Mouse (Mus musculus): ENCODE data around the gene Gbp4. TPM values are rescaled to one million over a fixed set of nuclear protein-coding genes. Genes with fewer than 3 reads are reported as not detected.
"Not testable (repeated sequence)": the region's sequence is repeated elsewhere in the genome, so short reads cannot be mapped to it uniquely, and the experiment has no call there.

The Gbp4 gene
- 1 to 10 TPM in 1 of 2 experiments, under 1 TPM in 1; 0.89 to 1.4 TPM for total RNA-seq (2021)

DNA sequence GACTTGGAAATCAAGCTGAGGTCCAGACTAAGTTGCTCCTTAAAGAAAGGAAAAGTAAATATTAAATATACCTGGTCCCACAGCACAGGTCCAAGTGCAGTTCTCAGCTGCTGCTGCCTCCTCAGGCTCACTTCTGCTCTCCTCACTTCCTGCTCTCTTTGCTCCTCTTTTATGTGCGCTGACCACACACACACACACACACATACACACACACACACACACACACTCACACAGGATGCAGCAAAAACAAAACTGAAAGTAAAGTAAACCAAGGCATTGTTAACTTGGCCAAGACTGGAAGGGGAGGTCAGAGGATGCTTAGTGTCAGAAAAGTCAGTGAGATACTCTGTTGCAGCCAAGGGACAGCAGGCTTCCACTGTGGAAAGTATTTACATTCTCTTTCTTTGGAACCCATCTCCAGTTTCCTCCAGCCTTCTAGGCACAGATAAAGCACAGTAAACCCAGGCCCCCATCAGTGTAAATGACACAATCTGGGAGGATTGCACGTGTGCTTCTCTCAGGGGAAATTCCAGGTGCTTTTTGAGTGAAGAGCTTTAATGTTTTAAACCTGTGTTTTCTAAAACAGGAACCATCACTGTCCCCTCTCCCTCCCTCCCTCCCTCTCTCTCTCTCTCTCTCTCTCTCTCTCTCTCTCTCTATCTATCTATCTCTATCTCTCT lies at the start of gene Gbp4, which contains the start of the genes Gbp9 and Gbp8:
TSS of gene Gbp4 (minus strand) at position 178 of the 680 bp plus-strand sequence.
TSS of gene Gbp9 (minus strand) at position 131 of the 680 bp plus-strand sequence.
TSS of gene Gbp8 (minus strand) at position 132 of the 680 bp plus-strand sequence.
- intact Hi-C loops (cut with DNase I); DNase-seq (ENCODE audit: low spot score in 2 of 2): not testable (repeated sequence)

DNA sequence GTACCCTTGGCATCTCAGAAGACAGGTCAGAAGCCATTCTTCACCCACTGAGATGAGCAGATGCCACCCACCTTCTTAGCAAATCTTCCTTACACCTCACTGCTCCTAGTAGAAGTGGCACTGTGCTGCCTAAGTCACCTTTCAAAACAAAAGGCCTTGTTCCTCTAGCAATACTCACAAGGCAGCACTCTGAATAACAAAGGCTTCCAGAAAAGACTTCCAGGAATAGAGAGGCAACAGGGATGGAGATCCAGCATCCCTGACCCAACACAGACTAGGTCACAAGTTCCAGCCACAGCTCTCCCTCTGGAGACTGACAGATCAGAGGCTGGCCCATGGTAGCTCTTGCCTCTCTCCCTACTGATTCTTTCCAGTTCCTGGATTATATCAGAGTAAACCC lies 42.1 kb upstream of the Gbp4 start:
- intact Hi-C loops (cut with DNase I) = no loop called here

DNA sequence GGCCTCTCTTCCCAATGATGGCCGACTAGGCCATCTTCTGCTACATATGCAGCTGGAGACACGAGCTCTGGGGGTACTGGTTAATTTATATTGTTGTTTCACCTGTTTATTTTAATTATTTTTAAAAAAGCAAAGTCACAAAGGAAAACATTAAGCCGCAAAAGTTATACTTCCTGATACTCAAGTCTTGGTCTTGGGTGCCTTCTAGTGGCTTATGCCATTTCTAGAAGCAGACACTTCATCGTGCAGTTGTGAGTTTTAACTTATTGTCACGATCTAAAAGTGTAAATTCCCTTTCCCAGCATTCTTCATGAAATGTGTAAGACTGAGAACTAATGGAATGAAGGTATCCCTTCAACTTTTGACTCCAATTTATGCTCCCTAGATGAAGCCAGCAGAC lies 17.2 kb upstream of the Gbp4 start:
- intact Hi-C loops (cut with DNase I) = loop anchor here (5.0 kb wide), 1 partner anchor 169 kb away; no protein-coding TSS in a partner anchor
- DNase-seq (ENCODE audit: low spot score in 2 of 2) = no peak

More for the DNA sequence above, 42.1 kb upstream of the Gbp4 start:
- DNase-seq (ENCODE audit: low spot score in 2 of 2) = no peak

DNA sequence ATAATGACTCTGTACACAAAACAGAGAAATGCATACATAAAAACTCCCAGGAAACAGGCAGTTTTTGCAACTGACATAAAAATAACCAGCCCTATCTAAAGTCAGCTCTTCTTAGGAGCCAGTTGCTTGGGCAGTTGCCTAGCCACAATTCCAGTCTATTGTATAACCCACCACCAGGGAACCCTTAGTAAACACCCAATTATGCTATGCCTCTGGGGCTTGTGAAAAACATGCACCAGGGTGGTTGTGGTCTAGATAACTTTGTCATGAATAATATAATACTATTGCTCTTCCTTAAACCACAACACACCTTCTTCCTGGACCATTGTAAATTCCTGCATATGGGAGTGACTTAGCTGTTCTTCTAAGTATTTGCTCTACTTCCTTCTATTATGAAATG lies 14.7 kb upstream of the Gbp4 start:
- intact Hi-C loops (cut with DNase I) = no loop called here
- peak in 1 of 2 experiments; percentile 6 for DNase-seq (ENCODE audit: low spot score in 2 of 2)

DNA sequence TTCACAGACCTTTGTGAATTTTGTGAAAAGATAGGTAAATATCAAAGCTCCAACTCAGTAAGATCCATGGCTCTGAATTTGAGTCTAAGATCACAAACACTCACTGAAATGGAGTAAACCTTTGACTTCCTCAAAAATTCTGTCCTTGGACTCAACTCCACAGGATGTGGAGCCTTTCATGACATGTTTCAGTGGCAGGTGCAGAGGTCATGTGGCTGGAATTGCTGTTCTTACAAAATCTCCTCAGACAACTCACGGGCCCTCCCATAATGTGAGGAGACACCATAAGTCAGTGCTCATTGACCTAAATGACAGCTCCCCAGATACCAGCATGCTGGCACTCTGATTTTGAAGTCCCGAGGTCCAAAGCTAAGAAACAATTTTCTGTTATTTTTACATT lies 8.7 kb upstream of the Gbp4 start:
- intact Hi-C loops (cut with DNase I); DNase-seq (ENCODE audit: low spot score in 2 of 2): not testable (repeated sequence)

DNA sequence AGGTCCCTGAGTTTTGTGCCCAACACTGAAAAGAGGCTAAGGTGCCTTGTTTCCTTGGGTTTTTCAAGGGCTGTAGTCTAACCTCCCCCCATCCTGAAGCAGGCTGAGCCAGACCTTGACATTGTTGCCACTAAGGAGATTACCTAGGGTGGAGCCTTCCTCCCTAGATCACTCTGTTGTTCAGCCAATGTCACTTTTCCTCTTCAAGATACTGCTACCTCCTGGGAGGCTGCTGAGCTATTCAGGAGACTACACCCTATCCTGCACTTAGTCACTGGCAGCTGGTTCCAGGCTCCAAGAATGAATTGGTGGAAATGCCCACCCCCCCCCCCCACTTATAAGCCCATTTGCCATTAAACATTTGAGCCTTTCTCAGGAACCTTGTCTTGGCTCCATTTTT lies 7.1 kb upstream of the Gbp4 start:
- no peak for DNase-seq (ENCODE audit: low spot score in 2 of 2)
- intact Hi-C loops (cut with DNase I) = no loop called here

DNA sequence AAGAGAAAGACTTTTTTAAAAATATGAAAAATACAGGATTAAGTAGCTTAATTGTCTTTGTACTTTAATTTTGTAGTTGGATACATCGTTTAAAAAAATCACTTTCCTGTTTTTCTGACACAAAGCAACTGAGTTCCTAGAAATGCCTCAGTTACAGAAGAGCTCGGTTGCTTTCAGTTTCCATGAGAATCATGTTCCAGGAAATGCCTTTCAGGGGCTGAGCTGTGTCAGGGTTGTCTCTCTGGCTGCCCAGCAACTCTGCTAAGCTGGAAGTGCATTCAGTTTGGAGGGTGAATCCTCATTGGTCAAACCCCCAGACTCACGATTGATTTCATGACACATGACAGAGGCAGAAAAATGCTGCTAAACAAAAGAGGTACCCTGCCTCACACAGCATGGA lies 6.3 kb upstream of the Gbp4 start:
- DNase-seq (ENCODE audit: low spot score in 2 of 2); intact Hi-C loops (cut with DNase I): not testable (repeated sequence)

DNA sequence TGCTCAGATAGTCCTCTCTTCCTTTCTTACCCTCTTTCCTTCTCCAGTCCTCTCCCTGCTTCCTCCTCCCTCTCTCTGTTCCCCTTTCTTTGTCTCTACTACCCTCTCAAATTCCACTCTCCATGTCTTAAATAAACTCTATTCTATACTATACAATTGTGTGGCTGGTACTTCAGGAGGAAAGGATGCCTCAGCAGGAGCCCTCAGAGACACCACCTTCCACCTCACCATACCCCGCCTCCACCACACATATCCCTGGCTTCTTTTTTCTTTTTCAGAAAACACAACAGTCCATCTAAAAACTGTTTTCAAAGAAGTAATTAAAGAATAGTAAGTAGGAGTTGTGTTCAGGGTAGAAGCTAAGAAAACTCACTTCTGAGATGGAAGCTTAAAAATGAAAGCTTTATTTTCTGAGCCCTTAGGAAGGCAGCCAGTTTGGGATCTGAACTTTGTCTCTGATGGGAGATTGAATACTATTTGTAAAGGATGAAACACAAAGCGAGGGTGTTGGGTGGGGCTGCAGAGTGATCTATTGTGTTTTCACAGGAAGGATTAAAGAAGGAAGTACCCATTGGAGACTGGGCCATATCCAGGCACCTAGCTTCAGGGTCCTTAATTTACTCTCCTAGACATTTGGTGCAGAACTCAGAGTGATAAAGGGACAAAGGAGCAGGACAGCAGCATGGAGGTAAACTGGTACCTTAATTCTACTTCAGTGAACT lies 864 bp upstream of the Gbp4 start:
- DNase-seq (ENCODE audit: low spot score in 2 of 2); intact Hi-C loops (cut with DNase I): not testable (repeated sequence)

DNA sequence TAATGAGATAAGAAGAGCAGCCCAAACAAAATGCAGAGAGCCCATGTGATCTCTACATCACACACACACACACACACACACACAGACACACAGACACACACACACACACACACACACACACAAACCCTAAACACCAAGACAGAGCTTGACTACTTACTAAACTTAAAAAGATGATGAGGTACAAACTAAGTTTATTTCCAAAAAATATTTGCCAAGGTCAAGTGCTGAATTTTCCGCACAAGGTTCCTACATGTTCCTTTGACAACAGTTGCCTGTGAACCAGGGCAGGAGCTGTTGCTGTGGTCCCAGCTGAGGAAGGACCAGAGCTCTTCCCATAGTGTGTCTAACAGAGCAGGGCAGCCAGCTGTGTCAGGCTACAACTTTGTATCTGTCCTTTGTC lies 480 bp downstream of the Gbp4 start:
- DNase-seq (ENCODE audit: low spot score in 2 of 2) = no peak
- intact Hi-C loops (cut with DNase I) = no loop called here

DNA sequence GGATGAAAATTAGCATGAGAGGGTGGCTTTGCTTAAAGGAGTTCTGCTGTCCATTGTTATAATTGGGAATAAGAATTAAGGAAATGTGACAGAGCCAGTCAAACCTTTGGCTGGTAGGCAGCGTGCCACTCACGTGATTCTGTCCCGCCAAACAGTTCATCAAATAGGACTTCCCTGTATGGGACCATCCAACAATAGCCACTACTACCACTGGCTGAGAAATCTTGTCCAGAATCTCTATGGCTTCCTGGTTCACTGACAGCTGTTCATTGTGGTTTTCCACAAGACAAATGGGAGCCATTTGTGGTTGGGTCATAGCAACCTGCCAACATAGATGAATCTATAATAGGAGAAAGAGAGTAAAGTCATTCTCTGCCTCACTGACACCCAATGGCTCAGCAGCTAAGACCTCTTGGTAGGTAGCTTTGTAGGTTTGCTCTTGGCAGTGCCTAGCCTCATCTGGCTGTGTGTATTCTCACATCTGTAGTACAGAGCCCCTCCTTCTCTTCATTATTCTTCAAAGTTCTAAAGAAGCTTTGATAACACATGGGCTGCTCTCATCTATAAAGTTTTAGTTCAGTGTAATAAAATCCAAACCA lies 2.6 kb downstream of the Gbp4 start:
- DNase-seq (ENCODE audit: low spot score in 2 of 2); intact Hi-C loops (cut with DNase I): not testable (repeated sequence)

DNA sequence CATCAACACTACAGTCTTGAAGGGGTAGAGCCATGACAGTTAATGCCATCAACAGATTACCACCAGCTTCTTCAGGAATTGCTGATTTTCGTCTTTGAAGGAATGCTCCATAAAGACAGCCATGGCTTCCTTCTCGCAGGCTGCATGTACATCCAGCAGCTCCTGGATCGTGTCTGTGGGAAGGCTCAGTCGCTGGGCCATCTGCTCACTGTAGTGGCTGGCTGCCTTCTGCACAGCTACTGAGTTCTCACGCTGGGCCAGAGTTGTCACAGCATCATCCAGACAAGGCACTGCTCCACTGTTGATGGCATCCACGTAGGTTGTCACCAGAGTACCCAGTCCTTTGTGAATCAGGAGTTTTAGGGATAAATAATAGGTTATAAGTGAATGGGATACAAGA lies 17.7 kb downstream of the Gbp4 start:
- DNase-seq (ENCODE audit: low spot score in 2 of 2) = peak; percentile 12 to 61
- intact Hi-C loops (cut with DNase I) = not testable (repeated sequence)

DNA sequence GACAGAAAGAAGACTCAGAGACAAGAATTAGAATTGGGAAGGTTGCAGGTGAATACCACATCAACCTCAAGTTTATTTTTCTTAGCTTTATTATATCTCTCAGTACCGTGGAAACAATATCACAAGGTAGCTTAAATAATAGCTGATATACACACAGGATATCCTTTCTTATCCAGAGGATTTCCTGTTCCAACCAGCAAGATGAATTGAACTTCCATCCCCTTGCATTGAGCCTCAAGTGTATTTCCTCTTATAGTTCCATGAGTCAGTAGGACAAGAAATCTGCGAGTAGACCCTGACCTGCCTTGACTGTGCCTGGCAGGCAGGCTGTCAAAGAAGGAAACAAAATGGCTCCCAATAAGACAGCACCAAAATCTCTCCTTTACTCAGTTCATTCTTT lies 23.6 kb downstream of the Gbp4 start:
- DNase-seq (ENCODE audit: low spot score in 2 of 2) = no peak
- intact Hi-C loops (cut with DNase I) = no loop called here

DNA sequence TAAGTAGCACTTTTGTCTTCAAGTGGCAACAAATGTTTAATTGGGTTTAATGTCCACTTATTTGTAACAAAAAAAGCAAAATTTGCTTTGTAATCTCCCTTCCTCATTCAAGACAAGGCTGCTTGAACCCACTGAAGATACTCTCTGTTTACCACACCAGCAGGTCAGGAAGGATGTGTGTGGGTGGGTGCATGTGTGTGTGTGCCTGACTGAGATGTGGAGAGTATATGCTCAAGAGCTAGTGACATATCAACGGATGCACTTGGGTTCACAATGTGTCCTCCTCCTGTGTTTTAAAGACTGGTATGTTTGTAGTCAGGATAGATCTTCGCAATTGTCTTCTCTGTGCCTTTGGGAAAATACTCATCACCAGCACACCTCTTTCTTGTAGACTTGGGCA lies 24.7 kb downstream of the Gbp4 start:
- DNase-seq (ENCODE audit: low spot score in 2 of 2) = no peak
- intact Hi-C loops (cut with DNase I) = no loop called here

DNA sequence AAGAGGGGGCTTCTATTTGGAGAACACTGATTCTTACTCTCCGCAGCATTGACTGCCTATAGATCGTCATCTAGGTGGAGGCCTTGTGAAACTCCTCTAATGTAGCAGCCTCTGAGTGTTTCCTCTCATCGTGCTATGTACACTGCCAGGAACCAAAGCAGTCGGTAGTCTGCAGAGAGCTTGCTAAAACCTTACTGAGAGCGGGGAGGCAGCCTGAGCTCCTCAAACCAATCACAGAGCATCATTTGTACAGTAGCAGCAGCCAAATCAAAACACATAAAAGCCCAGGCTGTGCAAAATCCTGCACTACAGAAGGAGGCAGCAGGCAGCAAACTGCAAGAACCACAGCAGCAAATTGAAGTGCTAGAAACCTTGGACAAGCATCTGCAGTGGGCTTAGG lies 25.7 kb downstream of the Gbp4 start:
- no peak for DNase-seq (ENCODE audit: low spot score in 2 of 2)
- intact Hi-C loops (cut with DNase I) = no loop called here

DNA sequence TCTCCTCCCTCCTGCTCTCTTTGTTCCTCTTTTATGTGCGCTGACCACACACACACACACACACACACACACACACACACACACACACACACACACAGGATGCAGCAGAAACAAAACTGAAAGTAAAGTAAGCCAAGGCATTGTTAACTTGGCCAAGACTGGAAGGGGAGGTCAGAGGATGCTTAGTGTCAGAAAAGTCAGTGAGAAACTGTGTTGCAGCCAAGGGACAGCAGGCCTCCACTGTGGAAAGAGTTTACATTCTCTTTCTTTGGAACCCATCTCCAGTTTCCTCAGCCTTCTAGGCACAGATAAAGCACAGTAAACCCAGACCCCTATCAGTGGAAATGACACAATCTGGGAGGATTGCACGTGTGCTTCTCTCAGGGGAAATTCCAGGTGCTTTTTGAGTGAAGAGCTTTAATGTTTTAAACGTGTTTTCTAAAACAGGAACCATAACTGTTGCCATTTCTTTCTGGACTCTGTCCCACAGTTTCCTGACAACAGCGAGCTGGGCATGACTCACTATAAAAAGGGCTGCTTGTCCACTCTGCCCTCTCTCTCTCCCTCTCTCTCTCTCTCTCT lies 29.0 kb downstream of the Gbp4 start:
- intact Hi-C loops (cut with DNase I) = not testable (repeated sequence)
- peak in 1 of 2 experiments; percentile 10 for DNase-seq (ENCODE audit: low spot score in 2 of 2)

DNA sequence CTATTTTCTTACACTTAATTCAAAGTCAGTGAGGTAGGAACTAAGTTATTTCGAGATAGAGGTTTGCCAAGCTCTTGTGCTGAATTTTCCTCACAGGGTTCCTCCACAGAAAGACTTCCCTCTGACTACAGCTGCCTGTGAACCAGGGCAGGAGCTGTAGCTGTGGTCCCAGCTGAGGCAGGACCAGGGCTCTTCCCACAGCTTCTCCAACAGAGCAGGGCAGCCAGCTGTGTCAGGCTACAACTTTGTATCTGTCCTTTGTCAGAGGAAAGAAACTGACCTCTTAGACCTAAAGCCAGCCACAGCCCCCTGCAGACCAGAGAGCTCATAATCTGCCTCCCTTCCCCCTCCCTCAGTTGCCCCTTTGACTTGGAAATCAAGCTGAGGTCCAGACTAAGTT lies 29.6 kb downstream of the Gbp4 start:
- DNase-seq (ENCODE audit: low spot score in 2 of 2); intact Hi-C loops (cut with DNase I): not testable (repeated sequence)

DNA sequence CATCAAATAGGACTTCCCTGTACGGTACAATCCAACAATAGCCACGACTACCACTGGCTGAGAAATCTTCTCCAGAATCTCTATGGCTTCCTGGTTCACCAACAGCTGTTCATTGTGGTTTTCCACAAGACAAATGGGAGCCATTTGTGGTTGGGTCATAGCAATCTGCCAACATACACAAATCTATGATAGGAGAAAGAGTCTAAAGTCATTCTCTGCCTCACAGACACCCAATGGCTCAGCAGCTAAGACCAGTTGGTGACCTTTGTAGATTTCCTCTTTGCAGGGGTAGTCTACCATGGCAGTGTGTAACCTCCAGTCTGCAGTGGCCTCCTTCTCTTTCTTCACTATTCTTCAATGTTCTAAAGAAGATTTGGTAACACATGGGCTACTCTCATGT lies 33.7 kb downstream of the Gbp4 start:
- intact Hi-C loops (cut with DNase I); DNase-seq (ENCODE audit: low spot score in 2 of 2): not testable (repeated sequence)

DNA sequence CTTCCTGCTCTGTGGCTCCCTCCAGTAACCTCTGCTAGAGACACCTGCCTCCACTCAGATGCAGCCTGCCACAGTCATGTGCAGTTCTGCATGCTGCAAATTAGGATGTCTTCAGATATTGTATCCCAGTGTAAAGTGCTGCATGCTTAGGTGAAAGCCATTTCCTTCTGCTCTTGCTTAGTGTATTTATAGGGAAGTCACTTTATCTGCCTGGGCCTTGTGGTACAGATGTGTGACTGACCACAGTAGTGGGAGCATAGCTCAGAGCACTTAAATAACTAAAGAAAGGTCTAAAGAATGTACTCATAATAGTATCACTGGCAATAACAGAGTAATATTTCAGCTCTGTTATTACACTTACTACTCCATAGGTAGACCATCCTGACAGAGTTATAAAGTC lies 57.5 kb downstream of the Gbp4 start:
- intact Hi-C loops (cut with DNase I) = no loop called here
- no peak for DNase-seq (ENCODE audit: low spot score in 2 of 2)

DNA sequence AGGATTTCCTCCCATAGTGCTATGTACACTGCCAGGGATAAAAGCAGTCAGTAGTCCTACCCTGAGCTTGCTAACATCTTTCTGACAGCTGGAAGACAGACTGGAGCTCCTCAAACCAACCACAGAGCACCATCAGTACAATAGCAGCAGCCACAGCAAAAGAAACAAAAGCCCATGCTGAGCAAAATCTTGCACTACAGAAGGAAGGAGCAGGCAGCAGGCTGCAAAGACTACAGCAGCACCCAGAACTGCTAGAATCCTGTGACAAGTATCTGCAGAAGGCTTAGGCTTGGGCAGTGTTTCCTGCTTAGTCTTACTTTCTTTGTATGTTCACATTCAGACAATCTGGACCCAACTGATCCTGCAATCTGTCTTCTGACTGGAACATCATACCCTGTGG lies 71.0 kb downstream of the Gbp4 start:
- intact Hi-C loops (cut with DNase I); DNase-seq (ENCODE audit: low spot score in 2 of 2): not testable (repeated sequence)

Measured in left cerebral cortex, postnatal 25 days (tissue).